Mouse (Mus musculus) urinary bladder, postnatal 36 days (tissue): Measurements from ENCODE around the gene Cnp.

ENCODE experiments used
- DNase-seq, 2 experiments: peaks; one replicate each; pipeline ENCODE4 v3.0.0; 2022; ENCODE audit warnings: low spot score in 2 of 2, mixed read lengths in 1 of 2

The Cnp gene

GRCm38 (mm10) chr11:100622714-100623113 lies 48.0 kb downstream of the Cnp start:
- DNase-seq = peak; percentile 94 to 96

GRCm38 (mm10) chr11:100623867-100624266 lies 49.2 kb downstream of the Cnp start:
- DNase-seq = no peak

GRCm38 (mm10) chr11:100625754-100626700 lies 51.3 kb downstream of the Cnp start:
- DNase-seq = no peak

GRCm38 (mm10) chr11:100626701-100627195 lies 52.0 kb downstream of the Cnp start:
- DNase-seq = peak; percentile 67 to 78

DNA sequence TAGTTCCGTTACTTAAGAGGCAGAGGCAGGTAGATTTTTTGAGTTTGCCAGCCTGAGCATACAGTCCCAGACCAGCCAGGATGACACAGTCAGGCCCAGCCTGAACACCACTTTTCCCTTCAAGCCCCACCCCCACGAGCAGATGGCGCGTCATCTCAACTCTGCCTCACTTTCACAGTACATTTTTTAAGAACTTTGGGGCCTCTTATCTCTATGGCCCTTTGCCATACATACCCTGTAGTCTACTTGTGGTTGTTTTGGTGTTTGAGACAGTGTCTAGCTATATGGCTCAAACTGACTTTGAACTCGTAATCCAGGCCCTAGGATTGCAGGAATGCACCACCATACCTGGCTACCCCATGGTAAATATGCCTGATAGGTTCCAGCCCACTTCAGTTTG lies 53.4 kb downstream of the Cnp start:
- DNase-seq = no peak

GRCm38 (mm10) chr11:100628862-100629352 lies 54.2 kb downstream of the Cnp start:
- DNase-seq = no peak

DNA sequence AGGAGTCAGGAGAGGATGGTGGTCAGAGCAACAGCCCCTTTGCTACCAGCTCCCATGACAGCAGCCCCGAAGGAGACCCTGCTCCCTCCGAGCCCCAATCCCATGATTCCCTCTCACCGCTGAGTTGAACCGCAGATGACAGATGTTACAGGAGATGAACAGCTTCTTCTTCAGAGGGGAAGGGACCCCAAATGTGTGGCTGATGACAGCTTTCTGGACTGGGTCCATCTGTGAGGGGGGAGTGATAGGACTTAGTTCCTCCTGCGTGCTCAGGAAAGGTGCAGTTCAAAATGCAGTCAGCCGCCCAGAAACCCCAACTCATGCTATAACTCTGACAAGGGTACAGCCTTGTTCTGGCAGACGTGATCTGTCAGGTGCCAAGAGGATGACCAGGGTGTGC lies 59.8 kb downstream of the Cnp start:
- no peak for DNase-seq

DNA sequence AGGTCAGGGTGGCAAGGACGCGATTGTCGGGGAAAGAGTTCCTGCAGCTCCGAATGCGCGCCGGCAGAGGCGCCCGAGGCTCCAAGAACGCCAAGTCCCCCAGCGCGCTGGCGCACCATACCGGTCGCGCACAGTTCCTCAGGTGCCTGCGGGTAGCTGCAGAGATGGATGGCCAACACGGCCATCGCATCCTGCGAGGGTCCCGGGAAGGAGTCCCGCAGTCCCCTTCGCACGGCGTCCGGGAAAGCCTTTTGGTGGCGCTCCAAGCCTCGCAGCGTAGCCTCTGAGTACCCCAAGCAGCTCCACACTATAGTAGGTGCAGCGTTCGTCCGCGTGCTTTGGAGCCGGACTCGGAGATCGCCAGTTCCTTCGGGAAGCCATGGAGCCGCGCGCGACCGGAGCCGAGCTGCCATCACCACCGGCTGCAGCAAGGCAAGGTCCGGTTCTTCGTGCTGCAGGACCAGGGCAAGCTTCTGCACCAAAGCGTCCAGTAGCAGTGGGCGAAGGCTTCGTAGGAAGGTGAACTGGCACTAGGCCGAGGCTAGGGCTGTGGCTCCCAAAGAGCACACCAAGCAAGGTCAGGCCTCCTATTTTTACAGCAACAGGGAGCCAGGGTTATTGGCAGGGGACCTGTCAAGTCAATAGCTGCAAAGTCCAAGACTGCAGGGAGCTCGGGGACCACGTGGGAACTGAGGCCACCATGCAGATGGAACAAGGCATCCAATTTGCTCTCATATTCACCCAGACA lies 65.6 kb downstream of the Cnp start:
- DNase-seq = peak in 1 of 2 experiments; percentile 19
